Mouse (Mus musculus) myocyte (in vitro differentiated cells): ENCODE measurements at regions not wholly inside any gene's neighbourhood (a gene's known extent, or its start where the extent isn't known, plus 50 kb on each side); places are given as distances from the start of the nearest gene placed in this dataset.

ENCODE experiments used
- H3K27me3 ChIP-seq: one replicate; pipeline ENCODE4 v1.6.1; 2011; ENCODE audit not compliant: control insufficient read depth, insufficient read depth, insufficient read length
- H3K36me3 ChIP-seq: one replicate; pipeline ENCODE4 v1.6.1; 2011; ENCODE audit not compliant: control insufficient read depth, insufficient read depth
- H3K4me2 ChIP-seq: one replicate; pipeline ENCODE4 v1.6.1; 2011; ENCODE audit warnings: low read depth, control low read depth
- H3K4me3 ChIP-seq: one replicate; pipeline ENCODE4 v1.5.1; 2011; ENCODE audit warnings: mild to moderate bottlenecking, control low read depth, moderate library complexity
- H3K79me2 ChIP-seq: one replicate; pipeline ENCODE4 v1.6.1; 2011; ENCODE audit not compliant: control insufficient read depth, insufficient read depth
- H3ac ChIP-seq: one replicate; pipeline ENCODE4 v1.6.1; 2011; ENCODE audit not compliant: control insufficient read depth, insufficient read length
- CEBPB ChIP-seq: IDR thresholded peaks from 2 replicates; pipeline ENCODE4 v1.6.1; 2011; ENCODE audit warnings: mild to moderate bottlenecking, moderate library complexity; ENCODE audit not compliant: poor library complexity, insufficient read depth, severe bottlenecking
- E2F4 ChIP-seq: IDR thresholded peaks from one replicate; pipeline ENCODE4 v1.6.1; 2011; ENCODE audit warnings: mild to moderate bottlenecking, control low read depth, moderate library complexity; ENCODE audit not compliant: insufficient read depth
- MAX ChIP-seq: IDR thresholded peaks from one replicate; pipeline ENCODE4 v1.6.1; 2011; ENCODE audit warnings: low read depth, mild to moderate bottlenecking, control low read depth
- MYOD1 ChIP-seq, 3 experiments: IDR thresholded peaks; one replicate each; pipeline ENCODE4 v1.6.1; 2011; ENCODE audit warnings: control low read depth in 2 of 3, low read depth in 2 of 3, mild to moderate bottlenecking in 2 of 3, moderate library complexity in 1 of 3; ENCODE audit not compliant: insufficient read length in 2 of 3, control insufficient read depth in 1 of 3
- MYOG ChIP-seq, 3 experiments: IDR thresholded peaks; one replicate each; pipeline ENCODE4 v1.6.1; 2011; ENCODE audit warnings: control low read depth in 2 of 3, low read depth in 2 of 3, mild to moderate bottlenecking in 2 of 3; ENCODE audit not compliant: insufficient read length in 2 of 3, control insufficient read depth in 1 of 3, insufficient read depth in 1 of 3
- POLR2A ChIP-seq: IDR thresholded peaks from one replicate; pipeline ENCODE4 v1.6.1; 2011; ENCODE audit warnings: low read depth, mild to moderate bottlenecking, control low read depth, moderate library complexity; ENCODE audit not compliant: insufficient read length
- POLR2AphosphoS2 ChIP-seq: IDR thresholded peaks from one replicate; pipeline ENCODE4 v1.6.1; 2011; ENCODE audit warnings: low read depth, control low read depth; ENCODE audit not compliant: insufficient read length
- REST ChIP-seq: IDR thresholded peaks from one replicate; pipeline ENCODE4 v1.6.1; 2011; ENCODE audit warnings: mild to moderate bottlenecking, control low read depth, moderate library complexity; ENCODE audit not compliant: insufficient read depth, insufficient read length
- SRF ChIP-seq: IDR thresholded peaks from one replicate; pipeline ENCODE4 v1.6.1; 2011; ENCODE audit warnings: low read depth; ENCODE audit not compliant: control insufficient read depth, insufficient read length
- TCF12 ChIP-seq: IDR thresholded peaks from one replicate; pipeline ENCODE4 v1.6.1; 2011; ENCODE audit warnings: mild to moderate bottlenecking, control low read depth; ENCODE audit not compliant: poor library complexity, insufficient read depth, severe bottlenecking
- TCF3 ChIP-seq: IDR thresholded peaks from one replicate; pipeline ENCODE4 v1.6.1; 2011; ENCODE audit warnings: low read depth, control low read depth; ENCODE audit not compliant: insufficient read length
- USF1 ChIP-seq: IDR thresholded peaks from one replicate; pipeline ENCODE4 v1.6.1; 2011; ENCODE audit warnings: low read depth, mild to moderate bottlenecking, control low read depth, moderate library complexity

- H3K4me3 ChIP-seq = no peak overlapping the region
- no peaks in the 10 kb centered on the region for H3K79me2 ChIP-seq
- peaks cover 5% of the 10 kb centered on the region for H3K27me3 ChIP-seq
- H3ac ChIP-seq = no peak overlapping the region
- no peaks in the 10 kb centered on the region for H3K36me3 ChIP-seq
- TF ChIP-seq REST (no peak), MAX (no peak), USF1 (no peak), CEBPB (no peak), TCF3 (no peak), SRF (no peak), POLR2A (no peak), TCF12 (no peak), MYOG (IDR thresholded peaks at IDR 0.05; ENCODE audit: control insufficient read depth in 1 of 3, insufficient read depth in 1 of 3, insufficient read length in 2 of 3, low read depth in 2 of 3) (no peak), MYOD1 (IDR thresholded peaks at IDR 0.05; ENCODE audit: control insufficient read depth in 1 of 3, insufficient read length in 2 of 3, low read depth in 2 of 3) (no peak)
- H3K4me2 ChIP-seq = no peak overlapping the region
Observed at GRCm38 (mm10) chr7:76001012-76001411, 152.9 kb downstream of the Klhl25 start.

GRCm38 (mm10) chr7:76008226-76008625, 160.1 kb downstream of the Klhl25 start:
- Histone ChIP-seq H3K36me3 (no peaks in the 10 kb centered on the region), H3K79me2 (no peaks in the 10 kb centered on the region), H3ac (no peak overlapping the region), H3K4me3 (no peak overlapping the region), H3K27me3 (no peaks in the 10 kb centered on the region), H3K4me2 (no peak overlapping the region)
- TF ChIP-seq POLR2AphosphoS2 = no peak
- TF ChIP-seq USF1 = no peak
- no peak for TF ChIP-seq MYOG (IDR thresholded peaks at IDR 0.05; ENCODE audit: control insufficient read depth in 1 of 3, insufficient read depth in 1 of 3, insufficient read length in 2 of 3, low read depth in 2 of 3)
- no peak for TF ChIP-seq E2F4
- no peak for TF ChIP-seq CEBPB
- no peak for TF ChIP-seq MYOD1 (IDR thresholded peaks at IDR 0.05; ENCODE audit: control insufficient read depth in 1 of 3, insufficient read length in 2 of 3, low read depth in 2 of 3)
- no peak for TF ChIP-seq POLR2A
- TF ChIP-seq SRF = no peak
- no peak for TF ChIP-seq TCF12
- TF ChIP-seq TCF3 = no peak
- no peak for TF ChIP-seq REST

GRCm38 (mm10) chr7:76047743-76048142, 181.9 kb upstream of the Agbl1 start:
- TF ChIP-seq REST (no peak), USF1 (no peak), TCF12 (no peak), MYOG (IDR thresholded peaks at IDR 0.05; ENCODE audit: control insufficient read depth in 1 of 3, insufficient read depth in 1 of 3, insufficient read length in 2 of 3, low read depth in 2 of 3) (no peak), POLR2AphosphoS2 (no peak), MYOD1 (IDR thresholded peaks at IDR 0.05; ENCODE audit: control insufficient read depth in 1 of 3, insufficient read length in 2 of 3, low read depth in 2 of 3) (peak in 1 of 3 experiments; percentile 8)

GRCm38 (mm10) chr7:76049342-76049741, 180.3 kb upstream of the Agbl1 start:
- no peak overlapping the region for H3ac ChIP-seq

More at GRCm38 (mm10) chr7:76047743-76048142, 181.9 kb upstream of the Agbl1 start:
- no peak overlapping the region for H3K4me2 ChIP-seq
- no peaks in the 10 kb centered on the region for H3K27me3 ChIP-seq
- H3K79me2 ChIP-seq = no peaks in the 10 kb centered on the region
- H3ac ChIP-seq = no peak overlapping the region
- no peaks in the 10 kb centered on the region for H3K36me3 ChIP-seq
- H3K4me3 ChIP-seq = no peak overlapping the region

GRCm38 (mm10) chr7:76053843-76054242, 175.8 kb upstream of the Agbl1 start:
- H3K4me3 ChIP-seq = no peak overlapping the region
- no peaks in the 10 kb centered on the region for H3K27me3 ChIP-seq
- no peaks in the 10 kb centered on the region for H3K36me3 ChIP-seq
- TF ChIP-seq E2F4 = no peak
- no peak for TF ChIP-seq MYOD1 (IDR thresholded peaks at IDR 0.05; ENCODE audit: control insufficient read depth in 1 of 3, insufficient read length in 2 of 3, low read depth in 2 of 3)
- TF ChIP-seq REST = no peak
- TF ChIP-seq SRF = no peak
- TF ChIP-seq POLR2A = no peak
- no peak for TF ChIP-seq TCF12
- no peak for TF ChIP-seq MAX
- no peak for TF ChIP-seq MYOG (IDR thresholded peaks at IDR 0.05; ENCODE audit: control insufficient read depth in 1 of 3, insufficient read depth in 1 of 3, insufficient read length in 2 of 3, low read depth in 2 of 3)
- no peak for TF ChIP-seq CEBPB
- TF ChIP-seq USF1 = no peak
- TF ChIP-seq POLR2AphosphoS2 = no peak
- TF ChIP-seq TCF3 = no peak
- no peaks in the 10 kb centered on the region for H3K79me2 ChIP-seq
- H3ac ChIP-seq = no peak overlapping the region
- no peak overlapping the region for H3K4me2 ChIP-seq

More at GRCm38 (mm10) chr7:76049342-76049741, 180.3 kb upstream of the Agbl1 start:
- Histone ChIP-seq H3K36me3 (no peaks in the 10 kb centered on the region), H3K79me2 (no peaks in the 10 kb centered on the region), H3K27me3 (no peaks in the 10 kb centered on the region), H3K4me3 (no peak overlapping the region), H3K4me2 (no peak overlapping the region)
- TF ChIP-seq POLR2AphosphoS2 (no peak), TCF3 (no peak), MYOD1 (IDR thresholded peaks at IDR 0.05; ENCODE audit: control insufficient read depth in 1 of 3, insufficient read length in 2 of 3, low read depth in 2 of 3) (no peak), REST (no peak), SRF (no peak), USF1 (no peak), TCF12 (no peak), MYOG (IDR thresholded peaks at IDR 0.05; ENCODE audit: control insufficient read depth in 1 of 3, insufficient read depth in 1 of 3, insufficient read length in 2 of 3, low read depth in 2 of 3) (no peak)
